In genomic region chr7:45126844-45127699, GRCm38 (mm10) we compare ENCODE assay signal across 8 mouse cellular contexts. TPM values are rescaled to one million over a fixed set of nuclear protein-coding genes. Genes with fewer than 3 reads are reported as not detected.
DNase-seq lines count a peak whose midpoint lies in the region; ATAC-seq and TF ChIP-seq lines count a peak whose summit lies in the region.

No protein-coding gene starts in this region.

- no peak for ATAC-seq in heart, embryonic 12.5 days (ENCODE audit: insufficient number of reproducible peaks, low FRiP score)
- no peak for ATAC-seq in forebrain, embryonic 14.5 days
- no peak for ATAC-seq in liver, embryonic 16.5 days (ENCODE audit: low read depth)

- no peak for DNase-seq in heart, postnatal 14 days
- DNase-seq in forebrain, embryonic 14.5 days (ENCODE audit: low spot score), result no peak
- no peak for DNase-seq in ovary, postnatal 36 days (ENCODE audit: low spot score)
- DNase-seq in layer of hippocampus, adult 18-20 months (ENCODE audit: low spot score in 2 of 2), result no peak
- DNase-seq in T-cell, adult 2 months (ENCODE audit: low spot score), result no peak

- no peak for TF ChIP-seq CTCF in ES-Bruce4 (IDR thresholded peaks at IDR 0.05; ENCODE audit: low read depth, low read length)

- H3K27ac ChIP-seq in heart, embryonic 12.5 days (ENCODE audit: poor library complexity, severe bottlenecking), result peak overlapping the region; percentile 90
- peak overlapping the region; percentile 96 for H3K27ac ChIP-seq in ES-Bruce4 (ENCODE audit: insufficient read depth, low read length)
- peak overlapping the region; percentile 94; the same call in 1 of the 2 replicates for H3K27ac ChIP-seq in forebrain, embryonic 14.5 days (ENCODE audit: low read depth, low read length)
- peak overlapping the region; percentile 86 for H3K27ac ChIP-seq in liver, embryonic 16.5 days (ENCODE audit: low read length)

- H3K9ac ChIP-seq in heart, embryonic 12.5 days, result peak overlapping the region; percentile 99
- H3K9ac ChIP-seq in ES-Bruce4 (ENCODE audit: low read depth, poor library complexity, severe bottlenecking), result peak overlapping the region; percentile 99
- peak overlapping the region; percentile 100 for H3K9ac ChIP-seq in forebrain, embryonic 14.5 days (ENCODE audit: low read length)
- H3K9ac ChIP-seq in liver, embryonic 16.5 days (ENCODE audit: low read depth, low read length), result peak overlapping the region; percentile 87

- H3K27me3 ChIP-seq in heart, embryonic 12.5 days (replicated peaks), result no peaks in the 10 kb centered on the region
- no peaks in the 10 kb centered on the region for H3K27me3 ChIP-seq in ES-Bruce4 (ENCODE audit: control insufficient read depth, insufficient read depth, low read length, poor library complexity, severe bottlenecking)
- H3K27me3 ChIP-seq in forebrain, embryonic 14.5 days (replicated peaks; ENCODE audit: control insufficient read depth, insufficient read depth, low read length), result no peaks in the 10 kb centered on the region
- H3K27me3 ChIP-seq in liver, embryonic 16.5 days (ENCODE audit: control insufficient read depth, insufficient read depth, low read depth, low read length), result no peaks in the 10 kb centered on the region

- no peak for TF ChIP-seq POLR2A in ES-Bruce4 (IDR thresholded peaks at IDR 0.05; ENCODE audit: insufficient read depth, low read length)

- H3K9me3 ChIP-seq in heart, embryonic 12.5 days (replicated peaks), result no peaks in the 10 kb centered on the region
- H3K9me3 ChIP-seq in ES-Bruce4 (replicated peaks; ENCODE audit: control insufficient read depth, insufficient read depth, low read length, poor library complexity, severe bottlenecking), result no peaks in the 10 kb centered on the region
- no peaks in the 10 kb centered on the region for H3K9me3 ChIP-seq in forebrain, embryonic 14.5 days (replicated peaks; ENCODE audit: control insufficient read depth, low read length)
- H3K9me3 ChIP-seq in liver, embryonic 16.5 days (replicated peaks; ENCODE audit: control insufficient read depth, low read length), result no peaks in the 10 kb centered on the region

- 29% methylated on average over 21 of the region's 21 CpGs for WGBS in heart, embryonic 12.5 days
- 45% methylated on average over 21 of the region's 21 CpGs for WGBS in forebrain, embryonic 14.5 days
- WGBS in liver, embryonic 16.5 days (ENCODE audit: insufficient replicate concordance), result 12% methylated on average over 21 of the region's 21 CpGs

- H3K4me3 ChIP-seq in heart, embryonic 12.5 days, result peak overlapping the region; percentile 89
- peak overlapping the region; percentile 96 for H3K4me3 ChIP-seq in ES-Bruce4 (ENCODE audit: low read depth, low read length)
- peak overlapping the region; percentile 97 for H3K4me3 ChIP-seq in forebrain, embryonic 14.5 days (ENCODE audit: low read depth, low read length)
- peak overlapping the region; percentile 81 for H3K4me3 ChIP-seq in liver, embryonic 16.5 days (ENCODE audit: low read depth, low read length)

- intact Hi-C loops in heart, postnatal 14 days (cut with DNase I), result no loop called here

- H3K4me1 ChIP-seq in heart, embryonic 12.5 days (replicated peaks), result peaks cover 46% of the 10 kb centered on the region
- no peaks in the 10 kb centered on the region for H3K4me1 ChIP-seq in ES-Bruce4 (ENCODE audit: control insufficient read depth, insufficient read depth, low read length)
- H3K4me1 ChIP-seq in forebrain, embryonic 14.5 days (ENCODE audit: control insufficient read depth, insufficient read depth, low read length), result peaks cover 14% of the 10 kb centered on the region; the same call in 1 of the 2 replicates
- peaks cover 47% of the 10 kb centered on the region for H3K4me1 ChIP-seq in liver, embryonic 16.5 days (ENCODE audit: control insufficient read depth, low read depth, low read length)

- TF ChIP-seq EP300 in ES-Bruce4 (IDR thresholded peaks at IDR 0.05; ENCODE audit: insufficient read depth, low read depth, low read length), result no peak

- peak overlapping the region; percentile 91 for H3K4me2 ChIP-seq in heart, embryonic 12.5 days
- peak overlapping the region; percentile 94 for H3K4me2 ChIP-seq in forebrain, embryonic 14.5 days (ENCODE audit: low read length)
- H3K4me2 ChIP-seq in liver, embryonic 16.5 days (ENCODE audit: low read depth, low read length), result peak overlapping the region; percentile 84

- peaks cover 38% of the 10 kb centered on the region for H3K36me3 ChIP-seq in heart, embryonic 12.5 days
- H3K36me3 ChIP-seq in ES-Bruce4 (ENCODE audit: control insufficient read depth, insufficient read depth, low read length, poor library complexity, severe bottlenecking), result peaks cover 47% of the 10 kb centered on the region
- H3K36me3 ChIP-seq in forebrain, embryonic 14.5 days (ENCODE audit: control insufficient read depth, insufficient read depth, low read length), result peaks cover 41% of the 10 kb centered on the region
- peaks cover 30% of the 10 kb centered on the region for H3K36me3 ChIP-seq in liver, embryonic 16.5 days (ENCODE audit: control insufficient read depth, insufficient read depth)

RNA-seq across cellular contexts. Expression of gene Rpl13a, which starts 1.5 kb away (rescaled TPM):
- polyA plus RNA-seq in heart, embryonic 12.5 days (2016; fragmentation: Nextera tagmentation; extraction: Ambion mirVana), result 868 and 880 TPM in 2 replicates
- 100 to 1,000 TPM; 573 to 686 TPM for total RNA-seq in heart, postnatal 14 days (2021)
- polyA plus RNA-seq in ES-Bruce4 (2011; ENCODE audit: insufficient read depth, insufficient read length, low read depth, missing spikeins), result 3,729 and 4,020 TPM in 2 replicates
- 1,037 and 1,253 TPM in 2 replicates for polyA plus RNA-seq in forebrain, embryonic 14.5 days (2014; fragmentation: Nextera tagmentation; extraction: Ambion mirVana)
- polyA plus RNA-seq in liver, embryonic 16.5 days (2015; fragmentation: Nextera tagmentation; extraction: Ambion mirVana), result 558 and 645 TPM in 2 replicates
- total RNA-seq in layer of hippocampus, adult 18-20 months (2021), result 100 to 1,000 TPM; 866 to 870 TPM

RNA-seq across cellular contexts. Expression of gene Rps11, which starts 2.8 kb away (rescaled TPM):
- 1,003 and 1,022 TPM in 2 replicates for polyA plus RNA-seq in heart, embryonic 12.5 days (2016; fragmentation: Nextera tagmentation; extraction: Ambion mirVana)
- 100 to 1,000 TPM; 582 to 636 TPM for total RNA-seq in heart, postnatal 14 days (2021)
- polyA plus RNA-seq in ES-Bruce4 (2011; ENCODE audit: insufficient read depth, insufficient read length, low read depth, missing spikeins), result 2,753 and 2,969 TPM in 2 replicates
- polyA plus RNA-seq in forebrain, embryonic 14.5 days (2014; fragmentation: Nextera tagmentation; extraction: Ambion mirVana), result 981 and 1,280 TPM in 2 replicates
- 646 and 744 TPM in 2 replicates for polyA plus RNA-seq in liver, embryonic 16.5 days (2015; fragmentation: Nextera tagmentation; extraction: Ambion mirVana)
- total RNA-seq in layer of hippocampus, adult 18-20 months (2021), result 100 to 1,000 TPM; 481 to 486 TPM

RNA-seq across cellular contexts. Expression of gene Gm45713, which starts 9.0 kb away (rescaled TPM):
- 0.22 and 0.50 TPM in 2 replicates for polyA plus RNA-seq in heart, embryonic 12.5 days (2016; fragmentation: Nextera tagmentation; extraction: Ambion mirVana)
- total RNA-seq in heart, postnatal 14 days (2021), result under 1 TPM in 1 of 2 experiments, not detected in 1; 0.45 TPM
- polyA plus RNA-seq in ES-Bruce4 (2011; ENCODE audit: insufficient read depth, insufficient read length, low read depth, missing spikeins), result not detected in 2 replicates
- 0.22 and 0.88 TPM in 2 replicates for polyA plus RNA-seq in forebrain, embryonic 14.5 days (2014; fragmentation: Nextera tagmentation; extraction: Ambion mirVana)
- polyA plus RNA-seq in liver, embryonic 16.5 days (2015; fragmentation: Nextera tagmentation; extraction: Ambion mirVana), result 0.12 TPM in 1 of 2 replicates, not detected in the other
- total RNA-seq in layer of hippocampus, adult 18-20 months (2021), result not detected

RNA-seq across cellular contexts. Expression of gene Flt3l, which starts 9.2 kb away (rescaled TPM):
- 1.1 and 1.2 TPM in 2 replicates for polyA plus RNA-seq in heart, embryonic 12.5 days (2016; fragmentation: Nextera tagmentation; extraction: Ambion mirVana)
- 1 to 10 TPM; 4.3 to 5.8 TPM for total RNA-seq in heart, postnatal 14 days (2021)
- polyA plus RNA-seq in ES-Bruce4 (2011; ENCODE audit: insufficient read depth, insufficient read length, low read depth, missing spikeins), result 3.0 and 3.7 TPM in 2 replicates
- polyA plus RNA-seq in forebrain, embryonic 14.5 days (2014; fragmentation: Nextera tagmentation; extraction: Ambion mirVana), result 0.61 and 1.3 TPM in 2 replicates
- 3.0 and 3.1 TPM in 2 replicates for polyA plus RNA-seq in liver, embryonic 16.5 days (2015; fragmentation: Nextera tagmentation; extraction: Ambion mirVana)
- 1 to 10 TPM; 6.9 to 9.5 TPM for total RNA-seq in layer of hippocampus, adult 18-20 months (2021)

RNA-seq across cellular contexts. Expression of gene Fcgrt, which starts 23.4 kb away (rescaled TPM):
- 28.1 and 28.3 TPM in 2 replicates for polyA plus RNA-seq in heart, embryonic 12.5 days (2016; fragmentation: Nextera tagmentation; extraction: Ambion mirVana)
- total RNA-seq in heart, postnatal 14 days (2021), result 10 to 100 TPM; 72.0 to 76.7 TPM
- 2.0 and 2.5 TPM in 2 replicates for polyA plus RNA-seq in ES-Bruce4 (2011; ENCODE audit: insufficient read depth, insufficient read length, low read depth, missing spikeins)
- 20.3 and 26.9 TPM in 2 replicates for polyA plus RNA-seq in forebrain, embryonic 14.5 days (2014; fragmentation: Nextera tagmentation; extraction: Ambion mirVana)
- 50.6 and 56.1 TPM in 2 replicates for polyA plus RNA-seq in liver, embryonic 16.5 days (2015; fragmentation: Nextera tagmentation; extraction: Ambion mirVana)
- 10 to 100 TPM; 14.8 to 18.7 TPM for total RNA-seq in layer of hippocampus, adult 18-20 months (2021)
